Mouse (Mus musculus) left cerebral cortex, adult 2 months (tissue): ENCODE results near the gene Gm5148. TPM values are rescaled to one million over a fixed set of nuclear protein-coding genes. Genes with fewer than 3 reads are reported as not detected.

Experiments used
- DNase-seq, 2 experiments: peaks; one replicate each; pipeline ENCODE4 v3.0.0; 2021 to 2022; ENCODE audit warnings: low spot score in 2 of 2, mixed read lengths in 1 of 2; ENCODE audit errors: extremely low spot score in 1 of 2
- H3K27ac ChIP-seq: fragments of 200-600 bp; 2 replicates; pipeline ENCODE4 v1.8.1; 2022
- H3K4me3 ChIP-seq: fragments of 200-600 bp; 2 replicates; pipeline ENCODE4 v1.8.1; 2022
- CTCF ChIP-seq: fragments of 200-600 bp; IDR thresholded peaks from 2 replicates; pipeline ENCODE4 v1.8.1; 2022; ENCODE audit warnings: antibody characterized with exemption, mild to moderate bottlenecking, moderate library complexity
- intact Hi-C: fragments of 180-260 bp; cut with DNase I; formaldehyde crosslinking; loops from one replicate; pipeline ENCODE4 v1.15.1; 2025
- total RNA-seq, 2 experiments: library from RNA; stranded (reverse); gene quantifications; 2 replicates each; pipeline ENCODE4 v1.2.3; 2021

Gene Gm5148
- total RNA-seq, 2 experiments from 2014 or later = 3.5 to 3.7 TPM

DNA sequence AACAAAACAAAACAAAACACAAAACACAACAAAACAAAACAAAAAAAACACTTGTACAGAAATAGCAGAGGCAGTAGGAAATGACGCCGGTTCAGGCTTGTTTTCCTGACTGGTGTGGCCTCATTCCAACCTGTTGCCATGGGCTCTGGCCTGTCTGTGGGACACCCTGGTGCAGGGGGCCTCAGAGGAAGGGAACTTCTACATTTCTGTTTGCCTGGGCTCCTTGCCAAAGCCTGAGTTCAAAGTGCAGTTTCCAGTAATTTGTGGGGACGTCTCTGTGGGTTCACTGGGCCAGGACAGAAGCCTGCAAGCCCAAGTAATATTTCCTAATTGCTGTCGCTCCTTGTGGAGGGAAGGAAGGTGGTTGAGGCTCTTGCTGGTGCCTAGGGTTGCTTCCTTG lies 4.9 kb upstream of the Gm5148 start:
- Histone ChIP-seq H3K27ac (no peak overlapping the region), H3K4me3 (no peak overlapping the region)
- intact Hi-C loops = no loop called here
- peak in 1 of 2 experiments; percentile 27 for DNase-seq
- no peak for TF ChIP-seq CTCF

DNA sequence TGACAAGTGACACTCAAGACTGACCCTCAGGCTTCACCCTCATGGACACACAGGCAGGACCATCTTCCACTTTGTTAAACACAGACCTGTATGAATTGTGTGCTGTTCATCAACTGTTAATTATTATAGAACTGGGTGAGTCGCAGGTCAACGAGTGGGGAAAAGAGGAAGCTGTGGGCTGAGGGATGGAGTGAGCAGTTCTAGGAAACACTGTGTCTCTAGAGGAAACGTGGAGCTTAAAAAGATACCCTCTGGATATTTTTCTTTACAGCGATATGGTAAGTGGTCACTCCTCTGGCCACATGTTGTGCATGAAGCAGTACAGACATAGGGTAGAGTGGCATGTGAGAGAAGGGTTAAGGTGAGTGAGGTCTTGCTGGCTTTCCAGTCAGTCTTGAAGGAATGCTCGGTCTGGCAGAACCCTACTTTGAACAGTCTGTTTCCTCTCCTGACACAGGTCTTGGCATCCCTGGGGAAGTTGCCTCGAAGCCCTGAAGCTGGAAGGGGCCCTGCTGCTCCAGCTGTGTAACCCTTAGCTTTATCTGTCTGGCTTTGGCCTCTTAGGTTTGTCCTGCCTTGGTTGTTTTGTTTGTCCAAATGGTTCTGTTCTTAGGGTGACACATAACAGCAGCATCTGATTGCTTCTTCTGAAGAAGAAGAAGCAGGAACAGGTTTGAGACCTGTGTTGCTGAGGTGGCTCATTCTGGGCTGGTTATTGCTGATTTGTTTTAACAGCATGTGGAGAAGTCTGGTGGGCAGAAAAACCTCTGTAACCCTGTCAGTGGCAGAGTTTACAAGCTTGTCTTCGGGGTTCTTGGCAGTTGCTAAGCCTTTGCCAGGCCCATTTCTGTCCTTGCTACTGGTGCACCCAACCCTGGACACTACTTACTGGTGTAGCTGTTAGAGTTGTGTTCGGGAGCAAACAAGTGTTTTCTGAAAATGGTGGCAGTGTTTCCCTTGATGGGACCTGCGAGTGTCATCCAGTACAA lies 4.1 kb upstream of the Gm5148 start:
- intact Hi-C loops = no loop called here
- no peak for TF ChIP-seq CTCF
- no peak for DNase-seq
- no peak overlapping the region for H3K4me3 ChIP-seq
- no peak overlapping the region for H3K27ac ChIP-seq

- no peak for DNase-seq
- no peak overlapping the region for H3K4me3 ChIP-seq
- no peak overlapping the region for H3K27ac ChIP-seq
- intact Hi-C loops = no loop called here
- TF ChIP-seq CTCF = no peak
Measured at GRCm38 (mm10) chr3:37727392-37727791, 3.1 kb upstream of the Gm5148 start.

- no peak for TF ChIP-seq CTCF
- Histone ChIP-seq H3K27ac (no peak overlapping the region), H3K4me3 (no peak overlapping the region)
- no peak for DNase-seq
- intact Hi-C loops = no loop called here
Measured at GRCm38 (mm10) chr3:37726501-37727140, 2.3 kb upstream of the Gm5148 start.

DNA sequence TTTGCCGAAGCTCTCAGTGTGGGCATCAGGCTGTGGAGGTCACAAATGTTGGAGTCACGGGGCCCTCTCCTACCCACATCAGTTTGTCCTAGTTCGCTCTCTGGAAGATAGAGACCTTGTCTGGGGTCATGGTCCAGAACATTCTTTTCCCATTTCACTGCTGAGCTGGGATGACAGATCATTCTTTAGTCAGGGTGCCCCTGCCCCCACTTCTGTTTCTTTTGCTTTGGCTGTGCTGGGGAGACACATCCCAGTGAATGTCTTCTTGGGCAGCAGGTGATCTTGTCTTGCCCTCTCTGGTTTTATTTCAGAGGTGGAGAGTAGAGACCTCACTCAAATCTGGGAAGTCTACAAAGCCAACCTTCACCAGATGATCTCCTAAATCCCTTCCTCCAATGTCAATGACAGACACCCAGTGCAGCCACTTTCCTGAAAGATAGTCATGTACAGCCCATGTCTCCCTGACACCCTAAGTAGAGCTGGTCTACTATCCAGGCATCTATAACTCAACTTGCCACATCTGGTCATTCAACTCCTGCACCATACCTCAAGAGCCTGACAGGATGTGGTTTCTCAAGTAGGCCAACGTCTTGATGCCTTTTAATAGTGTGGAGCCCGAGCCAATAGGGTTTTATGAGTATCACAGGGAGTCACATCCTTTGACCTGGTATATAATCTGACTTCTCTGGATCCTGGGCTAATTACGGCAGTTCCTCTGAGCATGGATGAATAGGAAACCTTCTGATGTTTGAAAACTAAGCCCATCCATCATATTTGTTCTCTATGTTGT lies 851 bp upstream of the Gm5148 start:
- Histone ChIP-seq H3K27ac (no peak overlapping the region), H3K4me3 (no peak overlapping the region)
- intact Hi-C loops = loop anchor here (2.0 to 5.0 kb wide), 3 partner anchors 44 to 97 kb away; no protein-coding TSS in a partner anchor
- no peak for DNase-seq
- TF ChIP-seq CTCF = no peak

DNA sequence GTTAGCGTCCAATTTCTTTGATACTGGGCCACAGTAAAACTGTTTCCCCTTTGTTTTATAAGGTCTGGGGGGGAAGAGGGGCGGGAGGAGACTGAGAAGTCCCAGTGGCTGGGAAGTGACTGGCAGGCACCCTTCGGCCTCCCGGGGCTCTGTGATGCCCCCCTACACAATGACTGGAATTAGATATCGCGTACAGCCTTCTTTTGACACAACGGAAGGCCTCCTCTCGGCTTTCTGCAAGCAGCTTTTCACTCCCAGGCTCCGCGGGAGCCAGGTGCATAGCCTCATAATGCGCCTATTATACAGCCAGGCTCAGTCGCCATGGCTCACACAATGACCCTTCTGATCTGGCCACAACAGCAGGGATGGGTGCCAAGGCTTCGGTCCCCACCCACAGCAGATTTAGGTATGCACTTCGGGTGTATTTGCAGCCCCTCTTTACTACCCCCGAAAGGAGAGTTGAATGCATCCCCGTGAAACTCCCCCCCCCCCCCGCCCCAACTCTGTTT lies 574 bp downstream of the Gm5148 start:
- intact Hi-C loops = loop anchor here (2.0 to 5.0 kb wide), 3 partner anchors 45 to 99 kb away; no protein-coding TSS in a partner anchor
- peak; percentile 27 to 37 for DNase-seq
- Histone ChIP-seq H3K27ac (peak overlapping the region; percentile 85), H3K4me3 (peak overlapping the region; percentile 59)
- TF ChIP-seq CTCF = no peak

DNA sequence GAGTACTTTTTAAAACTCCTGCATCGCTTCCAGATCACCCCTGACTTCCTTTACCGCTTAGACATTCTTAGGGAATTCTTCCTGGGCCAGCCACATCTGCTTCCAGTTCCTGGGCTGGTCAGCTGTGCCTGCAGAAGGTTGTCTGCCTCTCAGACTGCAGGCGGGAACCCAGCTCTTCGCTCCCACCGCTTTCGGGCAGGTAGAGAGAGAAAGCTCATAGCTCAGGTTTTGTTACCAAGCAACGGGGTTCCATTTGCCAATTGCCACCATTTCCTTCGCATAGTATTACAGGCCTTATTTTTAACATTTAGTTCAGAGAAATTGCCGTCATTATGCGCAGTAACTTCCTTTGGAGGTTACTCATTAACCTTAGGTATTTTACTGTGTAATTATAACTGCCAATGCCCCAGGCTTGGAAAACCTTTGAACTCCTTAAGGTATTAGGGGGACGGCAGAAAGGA lies 1.2 kb downstream of the Gm5148 start:
- H3K4me3 ChIP-seq = peak overlapping the region; percentile 59
- DNase-seq = peak; percentile 31 to 37
- intact Hi-C loops = loop anchor here (5.0 kb wide), 2 partner anchors 81 to 99 kb away; no protein-coding TSS in a partner anchor
- no peak for TF ChIP-seq CTCF
- peak overlapping the region; percentile 85 for H3K27ac ChIP-seq

DNA sequence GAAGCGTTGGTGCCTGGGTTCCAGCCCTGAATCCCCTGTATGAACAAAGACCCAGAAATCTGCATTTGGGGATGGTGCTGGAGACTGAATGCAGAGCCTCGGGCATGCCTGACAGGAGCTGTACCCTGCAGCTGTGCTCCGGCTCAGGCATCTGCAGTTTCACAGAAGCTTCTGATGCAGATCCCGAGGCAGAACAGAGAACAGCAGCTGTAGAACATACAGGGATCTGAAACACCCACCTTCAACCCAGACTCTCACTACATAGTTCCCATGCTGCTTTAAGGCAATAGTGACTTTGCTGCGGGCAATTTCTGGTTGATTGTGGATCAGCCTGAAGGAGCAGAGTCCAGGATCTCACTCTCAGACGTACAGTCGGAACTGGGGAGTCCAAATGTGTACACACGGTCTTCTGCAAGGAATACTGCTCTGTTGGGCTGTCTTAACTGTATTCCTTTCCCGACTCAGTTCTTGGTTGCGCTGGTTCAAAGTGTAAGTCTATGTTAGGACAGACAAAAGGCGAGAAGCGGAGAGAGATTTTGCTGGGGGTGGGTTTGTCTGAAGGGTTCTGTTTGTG lies 1.7 kb downstream of the Gm5148 start:
- intact Hi-C loops = loop anchor here (5.0 kb wide), 2 partner anchors 80 to 100 kb away; no protein-coding TSS in a partner anchor
- no peak for DNase-seq
- H3K27ac ChIP-seq = peak overlapping the region; percentile 85; the same call in 1 of the 2 replicates
- no peak for TF ChIP-seq CTCF
- no peak overlapping the region for H3K4me3 ChIP-seq

DNA sequence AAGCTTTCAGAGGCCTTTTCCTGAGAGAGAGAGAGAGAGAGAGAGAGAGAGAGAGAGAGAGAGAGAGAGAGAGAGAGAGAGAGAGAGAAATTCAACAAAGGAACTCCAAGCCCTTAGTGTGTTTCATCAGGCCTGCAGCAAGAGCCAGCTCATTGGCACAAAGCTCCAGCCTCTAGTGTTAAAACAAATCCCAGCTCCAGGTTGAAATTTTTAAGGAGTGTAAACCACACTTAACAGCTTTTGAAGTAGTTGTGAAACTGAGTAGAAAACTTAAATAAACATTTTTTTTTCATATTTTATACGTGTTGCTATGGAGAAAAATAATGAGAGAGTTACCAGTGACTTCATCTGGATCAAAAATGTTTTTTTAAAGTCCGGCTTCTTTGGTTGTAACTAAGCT lies 7.3 kb downstream of the Gm5148 start:
- DNase-seq = no peak
- no peak overlapping the region for H3K4me3 ChIP-seq
- no peak for TF ChIP-seq CTCF
- intact Hi-C loops = no loop called here
- H3K27ac ChIP-seq = no peak overlapping the region

- H3K4me3 ChIP-seq = no peak overlapping the region
- DNase-seq = no peak
- H3K27ac ChIP-seq = no peak overlapping the region
- intact Hi-C loops = no loop called here
- TF ChIP-seq CTCF = no peak
Measured at GRCm38 (mm10) chr3:37715734-37716133, 8.6 kb downstream of the Gm5148 start.

DNA sequence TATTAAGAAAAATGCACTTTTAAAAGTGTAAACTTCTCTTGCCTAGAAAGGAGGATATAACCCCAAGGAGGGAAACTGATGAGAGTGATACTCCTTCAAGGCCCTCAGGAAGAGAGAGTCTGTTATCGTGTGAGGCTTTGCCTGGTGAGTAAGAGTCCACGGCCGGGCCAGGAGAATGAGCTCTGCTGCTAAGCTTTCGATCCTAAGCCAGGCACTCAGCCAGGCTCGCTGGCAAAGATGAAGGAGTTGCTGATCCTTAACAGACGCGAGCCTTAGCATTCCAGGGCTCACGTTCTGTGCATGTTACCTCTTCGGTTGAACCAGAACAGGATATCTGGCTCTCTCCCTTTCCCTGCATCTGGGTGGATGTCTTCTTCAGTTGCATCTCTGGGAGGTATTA lies 11.8 kb downstream of the Gm5148 start:
- no peak for TF ChIP-seq CTCF
- DNase-seq = no peak
- no peak overlapping the region for H3K4me3 ChIP-seq
- intact Hi-C loops = no loop called here
- no peak overlapping the region for H3K27ac ChIP-seq
